Mouse (Mus musculus): Measurements from ENCODE around the gene Tram2. TPM values are rescaled to one million over a fixed set of nuclear protein-coding genes. Genes with fewer than 3 reads are reported as not detected.

Tram2 gene
- polyA plus RNA-seq, 1 experiment from 2014 or later: 6.9 TPM

DNA sequence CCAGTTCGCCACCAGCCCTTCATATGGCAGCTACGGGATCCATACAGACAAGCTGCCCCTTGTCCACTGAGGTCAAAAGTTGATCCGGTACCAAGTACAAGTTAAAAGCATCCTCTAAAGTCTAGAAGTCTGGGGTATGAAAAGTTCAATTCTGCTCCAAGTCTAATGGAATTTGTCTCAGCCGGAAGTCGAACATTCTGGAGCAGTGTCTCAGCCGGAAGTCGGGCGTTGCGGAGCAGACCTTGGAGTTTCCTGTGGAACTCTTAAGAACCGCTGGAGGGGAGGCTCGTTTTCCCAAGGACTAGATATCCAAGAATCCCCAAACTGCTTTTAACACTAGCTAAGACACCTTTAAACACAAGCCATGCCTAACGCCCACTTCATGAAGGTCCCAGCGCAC is 8.4 kb downstream of the Tram2 start:
- H3K36me3 ChIP-seq (ENCODE audit: control insufficient read depth, insufficient read depth, low read length): no peaks in the 10 kb centered on the region
- H3K9ac ChIP-seq (ENCODE audit: low read length): no peak overlapping the region
- no peaks in the 10 kb centered on the region for H3K9me3 ChIP-seq (ENCODE audit: control insufficient read depth, low read length)
- 78% methylated on average over 13 of the region's 13 CpGs for WGBS
- no peak overlapping the region for H3K27ac ChIP-seq (ENCODE audit: low read depth, low read length)
- no peak for DNase-seq (ENCODE audit: low spot score)
- no peak overlapping the region for H3K4me3 ChIP-seq (ENCODE audit: low read depth, low read length)
- H3K27me3 ChIP-seq (ENCODE audit: control insufficient read depth, insufficient read depth, low read length): no peaks in the 10 kb centered on the region
- peaks cover 10% of the 10 kb centered on the region; the same call in 1 of the 2 replicates for H3K4me1 ChIP-seq (ENCODE audit: control insufficient read depth, insufficient read depth, low read length)
- H3K4me2 ChIP-seq (ENCODE audit: low read depth): no peak overlapping the region
- ATAC-seq (ENCODE audit: insufficient read depth, low FRiP score, low TSS enrichment): no peak

DNA sequence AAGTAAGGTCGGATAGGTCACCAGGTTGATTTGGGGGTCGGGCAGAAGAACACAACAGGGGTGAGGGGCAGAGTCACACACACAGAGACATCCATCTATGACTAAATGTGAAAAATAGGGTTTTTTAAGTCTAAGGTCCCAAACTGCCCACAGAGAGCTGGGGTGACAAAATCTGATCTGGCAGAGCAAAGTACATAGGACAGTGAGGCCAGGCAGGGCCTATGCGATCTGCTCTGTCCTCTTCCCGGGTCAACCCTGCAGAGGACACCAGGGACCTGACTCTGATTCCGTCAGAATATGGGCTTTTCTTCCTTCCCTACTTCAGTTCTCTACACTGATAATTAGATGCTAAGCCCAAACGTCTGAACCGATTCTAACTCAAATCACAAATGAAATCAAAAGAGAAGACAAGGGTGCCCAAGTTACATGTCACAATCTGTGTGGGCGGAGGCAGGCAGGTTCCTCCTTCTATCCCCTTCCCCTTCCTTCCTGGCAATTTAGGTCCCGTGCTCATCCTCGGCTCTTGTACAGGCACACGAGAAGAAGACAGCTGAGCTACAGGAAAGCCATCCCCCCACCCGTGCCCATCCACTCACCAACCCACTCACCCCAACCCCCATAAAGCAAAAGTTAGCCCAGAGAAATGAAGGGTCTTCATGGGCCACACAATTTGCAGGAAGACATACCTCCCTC is 9.1 kb downstream of the Tram2 start:
- no peak for DNase-seq (ENCODE audit: low spot score)
- 85% methylated on average over 12 of the region's 12 CpGs for WGBS
- Histone ChIP-seq H3K9ac (ENCODE audit: low read length) (no peak overlapping the region; the same call in 1 of the 2 replicates), H3K4me2 (ENCODE audit: low read depth) (no peak overlapping the region), H3K27me3 (ENCODE audit: control insufficient read depth, insufficient read depth, low read length) (no peaks in the 10 kb centered on the region), H3K27ac (ENCODE audit: low read depth, low read length) (no peak overlapping the region), H3K36me3 (ENCODE audit: control insufficient read depth, insufficient read depth, low read length) (no peaks in the 10 kb centered on the region), H3K4me1 (ENCODE audit: control insufficient read depth, insufficient read depth, low read length) (peaks cover 5% of the 10 kb centered on the region; the same call in 1 of the 2 replicates), H3K9me3 (ENCODE audit: control insufficient read depth, low read length) (no peaks in the 10 kb centered on the region), H3K4me3 (ENCODE audit: low read depth, low read length) (no peak overlapping the region)
- ATAC-seq (ENCODE audit: insufficient read depth, low FRiP score, low TSS enrichment): no peak

- 92% methylated on average over 1 of the region's 1 CpGs for WGBS
- Histone ChIP-seq H3K36me3 (ENCODE audit: control insufficient read depth, insufficient read depth, low read length) (no peaks in the 10 kb centered on the region), H3K27ac (ENCODE audit: low read depth, low read length) (no peak overlapping the region), H3K27me3 (ENCODE audit: control insufficient read depth, insufficient read depth, low read length) (no peaks in the 10 kb centered on the region), H3K4me1 (ENCODE audit: control insufficient read depth, insufficient read depth, low read length) (no peaks in the 10 kb centered on the region), H3K9me3 (ENCODE audit: control insufficient read depth, low read length) (no peaks in the 10 kb centered on the region), H3K4me2 (ENCODE audit: low read depth) (no peak overlapping the region), H3K9ac (ENCODE audit: low read length) (no peak overlapping the region), H3K4me3 (ENCODE audit: low read depth, low read length) (no peak overlapping the region)
- ATAC-seq (ENCODE audit: insufficient read depth, low FRiP score, low TSS enrichment): no peak
- no peak for DNase-seq (ENCODE audit: low spot score)
These were observed 10.5 kb downstream of the Tram2 start for GRCm38 (mm10) chr1:21068491-21068890.

DNA sequence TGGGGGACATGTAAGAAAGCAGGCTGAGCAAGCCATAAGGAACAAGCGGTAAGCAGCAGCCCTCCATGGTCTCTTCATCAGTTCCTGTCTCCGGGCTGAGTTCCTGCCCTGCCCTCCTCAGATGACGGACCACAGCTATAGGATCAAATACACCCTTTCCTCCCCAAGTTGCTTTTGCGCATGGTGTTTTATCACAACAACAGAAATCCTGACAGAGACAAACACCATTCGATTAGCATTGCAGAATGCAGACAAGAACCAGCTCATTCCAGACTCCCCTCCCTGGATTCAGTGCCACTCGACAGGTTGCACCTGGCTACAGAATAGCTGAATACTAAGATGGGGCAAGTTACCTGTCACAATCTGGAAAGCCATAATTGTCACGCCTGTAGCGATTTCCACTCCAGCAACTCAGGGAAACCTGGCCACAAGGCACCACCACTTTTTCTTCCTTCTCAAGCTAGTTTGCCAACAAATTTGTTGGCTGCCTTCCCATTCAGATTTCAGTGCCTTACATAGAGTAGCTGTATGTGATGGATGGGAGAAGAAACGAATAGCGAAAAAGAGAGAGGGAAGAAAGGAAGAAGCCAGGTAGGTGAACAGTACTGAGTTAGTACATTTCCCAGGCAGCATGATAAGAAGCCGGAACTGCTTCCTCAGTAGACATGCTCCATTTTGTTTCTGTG is 11.3 kb downstream of the Tram2 start:
- H3K4me3 ChIP-seq (ENCODE audit: low read depth, low read length): no peak overlapping the region
- no peak overlapping the region for H3K9ac ChIP-seq (ENCODE audit: low read length)
- DNase-seq (ENCODE audit: low spot score): no peak
- no peaks in the 10 kb centered on the region for H3K4me1 ChIP-seq (ENCODE audit: control insufficient read depth, insufficient read depth, low read length)
- 90% methylated on average over 11 of the region's 11 CpGs for WGBS
- H3K9me3 ChIP-seq (ENCODE audit: control insufficient read depth, low read length): no peaks in the 10 kb centered on the region
- no peak overlapping the region for H3K27ac ChIP-seq (ENCODE audit: low read depth, low read length)
- no peak for ATAC-seq (ENCODE audit: insufficient read depth, low FRiP score, low TSS enrichment)
- H3K4me2 ChIP-seq (ENCODE audit: low read depth): no peak overlapping the region
- H3K36me3 ChIP-seq (ENCODE audit: control insufficient read depth, insufficient read depth, low read length): no peaks in the 10 kb centered on the region
- no peaks in the 10 kb centered on the region for H3K27me3 ChIP-seq (ENCODE audit: control insufficient read depth, insufficient read depth, low read length)

DNA sequence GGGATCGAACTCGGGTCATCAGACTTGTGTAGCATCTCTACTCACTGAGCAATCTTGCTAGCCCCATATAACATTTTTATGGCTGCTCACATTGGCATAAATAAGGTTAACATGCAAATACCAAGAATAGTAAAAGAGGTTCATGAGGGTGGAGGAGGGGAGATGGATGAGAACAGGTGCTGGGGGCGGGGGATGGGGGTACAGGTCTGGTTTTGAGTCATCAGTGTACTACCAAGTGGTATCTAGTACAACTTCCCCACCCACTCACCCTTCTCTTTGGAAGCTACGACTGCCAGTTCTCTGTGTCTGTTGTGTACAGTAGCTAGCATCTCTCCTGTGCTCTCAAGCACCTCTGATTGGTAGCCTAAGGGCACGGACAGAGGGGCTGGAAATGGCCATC is 14.9 kb downstream of the Tram2 start:
- DNase-seq (ENCODE audit: low spot score): no peak
- Histone ChIP-seq H3K9ac (ENCODE audit: low read length) (no peak overlapping the region), H3K4me1 (ENCODE audit: control insufficient read depth, insufficient read depth, low read length) (no peaks in the 10 kb centered on the region), H3K4me2 (ENCODE audit: low read depth) (no peak overlapping the region), H3K4me3 (ENCODE audit: low read depth, low read length) (no peak overlapping the region), H3K27ac (ENCODE audit: low read depth, low read length) (no peak overlapping the region), H3K36me3 (ENCODE audit: control insufficient read depth, insufficient read depth, low read length) (no peaks in the 10 kb centered on the region), H3K27me3 (ENCODE audit: control insufficient read depth, insufficient read depth, low read length) (no peaks in the 10 kb centered on the region), H3K9me3 (ENCODE audit: control insufficient read depth, low read length) (no peaks in the 10 kb centered on the region)
- 96% methylated on average over 5 of the region's 5 CpGs for WGBS
- ATAC-seq (ENCODE audit: insufficient read depth, low FRiP score, low TSS enrichment): no peak

GRCm38 (mm10) chr1:21059385-21060109 is 19.5 kb downstream of the Tram2 start:
- H3K9ac ChIP-seq (ENCODE audit: low read length): no peak overlapping the region
- WGBS: 95% methylated on average over 5 of the region's 5 CpGs
- DNase-seq (ENCODE audit: low spot score) (no peak), ATAC-seq (ENCODE audit: insufficient read depth, low FRiP score, low TSS enrichment) (no peak)
- no peaks in the 10 kb centered on the region for H3K27me3 ChIP-seq (ENCODE audit: control insufficient read depth, insufficient read depth, low read length)
- no peak overlapping the region for H3K4me3 ChIP-seq (ENCODE audit: low read depth, low read length)
- H3K27ac ChIP-seq (ENCODE audit: low read depth, low read length): no peak overlapping the region
- no peaks in the 10 kb centered on the region for H3K4me1 ChIP-seq (ENCODE audit: control insufficient read depth, insufficient read depth, low read length)
- no peak overlapping the region for H3K4me2 ChIP-seq (ENCODE audit: low read depth)
- H3K36me3 ChIP-seq (ENCODE audit: control insufficient read depth, insufficient read depth, low read length): no peaks in the 10 kb centered on the region
- no peaks in the 10 kb centered on the region for H3K9me3 ChIP-seq (ENCODE audit: control insufficient read depth, low read length)

GRCm38 (mm10) chr1:21053009-21053408 is 26.0 kb downstream of the Tram2 start:
- Histone ChIP-seq H3K27me3 (ENCODE audit: control insufficient read depth, insufficient read depth, low read length) (no peaks in the 10 kb centered on the region), H3K27ac (ENCODE audit: low read depth, low read length) (no peak overlapping the region), H3K36me3 (ENCODE audit: control insufficient read depth, insufficient read depth, low read length) (no peaks in the 10 kb centered on the region), H3K4me3 (ENCODE audit: low read depth, low read length) (no peak overlapping the region), H3K9ac (ENCODE audit: low read length) (no peak overlapping the region), H3K4me2 (ENCODE audit: low read depth) (no peak overlapping the region), H3K9me3 (ENCODE audit: control insufficient read depth, low read length) (no peaks in the 10 kb centered on the region), H3K4me1 (ENCODE audit: control insufficient read depth, insufficient read depth, low read length) (peaks cover 4% of the 10 kb centered on the region; the same call in 1 of the 2 replicates)
- no peak for DNase-seq (ENCODE audit: low spot score)
- 73% methylated on average over 9 of the region's 9 CpGs for WGBS
- no peak for ATAC-seq (ENCODE audit: insufficient read depth, low FRiP score, low TSS enrichment)

- H3K9me3 ChIP-seq (ENCODE audit: control insufficient read depth, low read length): no peaks in the 10 kb centered on the region
- WGBS: 59% methylated on average over 5 of the region's 5 CpGs
- H3K36me3 ChIP-seq (ENCODE audit: control insufficient read depth, insufficient read depth, low read length): no peaks in the 10 kb centered on the region
- no peaks in the 10 kb centered on the region for H3K27me3 ChIP-seq (ENCODE audit: control insufficient read depth, insufficient read depth, low read length)
- H3K27ac ChIP-seq (ENCODE audit: low read depth, low read length): no peak overlapping the region
- H3K4me2 ChIP-seq (ENCODE audit: low read depth): no peak overlapping the region
- no peak overlapping the region for H3K9ac ChIP-seq (ENCODE audit: low read length)
- peaks cover 4% of the 10 kb centered on the region; the same call in 1 of the 2 replicates for H3K4me1 ChIP-seq (ENCODE audit: control insufficient read depth, insufficient read depth, low read length)
- no peak overlapping the region for H3K4me3 ChIP-seq (ENCODE audit: low read depth, low read length)
- ATAC-seq (ENCODE audit: insufficient read depth, low FRiP score, low TSS enrichment) (peak; percentile 35), DNase-seq (ENCODE audit: low spot score) (no peak)
These were observed 26.4 kb downstream of the Tram2 start for GRCm38 (mm10) chr1:21052608-21053007.

Measured in neural tube, embryonic 11.5 days (tissue).